Mouse (Mus musculus) megakaryocyte, embryonic 14.5 days (primary cell): ENCODE data around the gene Dnah17.

Experiments used
- FLI1 ChIP-seq: IDR thresholded peaks from 2 replicates; pipeline ENCODE4 v1.6.1; 2012; ENCODE audit warnings: low read length, inconsistent platforms, mixed read lengths
- GATA1 ChIP-seq: IDR thresholded peaks from 3 replicates; pipeline ENCODE4 v1.6.1; 2012; ENCODE audit warnings: mixed read lengths, low read length, inconsistent platforms, borderline replicate concordance

DNA sequence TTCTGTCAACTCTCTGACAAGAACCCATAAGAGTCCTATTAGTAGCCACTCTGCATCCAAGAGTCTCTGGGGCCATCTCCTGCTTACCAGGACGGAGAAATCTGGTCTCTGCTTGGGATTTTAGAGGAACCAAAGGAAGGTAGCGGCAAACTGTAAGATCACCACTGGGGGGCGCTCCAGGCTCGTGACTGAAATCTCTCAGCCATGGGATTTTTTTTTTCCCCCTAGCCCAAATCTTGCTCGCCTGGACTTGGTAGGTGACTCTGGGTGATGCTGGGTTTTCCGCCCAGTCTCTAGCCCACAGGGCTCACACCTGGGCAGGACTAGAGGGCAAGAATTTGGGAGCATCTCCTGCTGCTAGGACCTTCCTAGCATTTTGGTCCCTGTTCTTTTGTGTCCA lies 46.6 kb downstream of the Dnah17 start:
- no peak for TF ChIP-seq GATA1
- TF ChIP-seq FLI1 = no peak
